Mouse (Mus musculus) midbrain, embryonic 13.5 days (tissue): Measurements from ENCODE around the gene Lsm4. TPM values are rescaled to one million over a fixed set of nuclear protein-coding genes. Genes with fewer than 3 reads are reported as not detected.

Experiments used
- ATAC-seq: fragments of 200-750 bp; cut with Nextera tagmentation; 2 replicates; pipeline ENCODE4 v1.8.0; 2017; ENCODE audit warnings: mild to moderate bottlenecking, moderate TSS enrichment, moderate library complexity
- H3K27ac ChIP-seq: fragments of 300-500 bp; sonication (generic); 2 replicates; pipeline ENCODE4 v1.5.1; 2015; ENCODE audit warnings: inconsistent platforms, mild to moderate bottlenecking, moderate library complexity
- H3K27me3 ChIP-seq: fragments of 300-500 bp; sonication (generic); 2 replicates; pipeline ENCODE4 v1.6.1; 2015; ENCODE audit warnings: mild to moderate bottlenecking, inconsistent platforms
- H3K36me3 ChIP-seq: fragments of 300-500 bp; sonication (generic); 2 replicates; pipeline ENCODE4 v1.6.1; 2015; ENCODE audit warnings: mild to moderate bottlenecking, inconsistent platforms
- H3K4me1 ChIP-seq: fragments of 300-500 bp; sonication (generic); replicated peaks from 2 replicates; pipeline ENCODE4 v1.6.1; 2015; ENCODE audit warnings: inconsistent platforms
- H3K4me2 ChIP-seq: fragments of 300-500 bp; sonication (generic); replicated peaks from 2 replicates; pipeline ENCODE4 v1.6.1; 2015; ENCODE audit warnings: moderate library complexity, mild to moderate bottlenecking, inconsistent platforms
- H3K4me3 ChIP-seq: fragments of 300-500 bp; sonication (generic); replicated peaks from 2 replicates; pipeline ENCODE4 v1.5.1; 2015; ENCODE audit warnings: mild to moderate bottlenecking, inconsistent platforms
- H3K9ac ChIP-seq: fragments of 300-500 bp; sonication (generic); replicated peaks from 2 replicates; pipeline ENCODE4 v1.6.1; 2015; ENCODE audit warnings: mild to moderate bottlenecking, inconsistent platforms
- H3K9me3 ChIP-seq: fragments of 300-500 bp; sonication (generic); 2 replicates; pipeline ENCODE4 v1.6.1; 2016; ENCODE audit warnings: mild to moderate bottlenecking, inconsistent platforms
- WGBS: fragments of 180-500 bp; shearing (Covaris S2); methylation state at CpG from one replicate; pipeline ENCODE4 v1.1.7; 2015; 5-methylcytosine and 5-hydroxymethylcytosine counted together
- polyA plus RNA-seq: library from polyadenylated mRNA; unstranded; fragments of >200 nt; fragmentation: Nextera tagmentation; extraction: Ambion mirVana; gene quantifications from 2 replicates; pipeline ENCODE4 v1.2.1, GENCODE M21; 2015

Lsm4 gene
- polyA plus RNA-seq, result 176 and 201 TPM in 2 replicates

DNA sequence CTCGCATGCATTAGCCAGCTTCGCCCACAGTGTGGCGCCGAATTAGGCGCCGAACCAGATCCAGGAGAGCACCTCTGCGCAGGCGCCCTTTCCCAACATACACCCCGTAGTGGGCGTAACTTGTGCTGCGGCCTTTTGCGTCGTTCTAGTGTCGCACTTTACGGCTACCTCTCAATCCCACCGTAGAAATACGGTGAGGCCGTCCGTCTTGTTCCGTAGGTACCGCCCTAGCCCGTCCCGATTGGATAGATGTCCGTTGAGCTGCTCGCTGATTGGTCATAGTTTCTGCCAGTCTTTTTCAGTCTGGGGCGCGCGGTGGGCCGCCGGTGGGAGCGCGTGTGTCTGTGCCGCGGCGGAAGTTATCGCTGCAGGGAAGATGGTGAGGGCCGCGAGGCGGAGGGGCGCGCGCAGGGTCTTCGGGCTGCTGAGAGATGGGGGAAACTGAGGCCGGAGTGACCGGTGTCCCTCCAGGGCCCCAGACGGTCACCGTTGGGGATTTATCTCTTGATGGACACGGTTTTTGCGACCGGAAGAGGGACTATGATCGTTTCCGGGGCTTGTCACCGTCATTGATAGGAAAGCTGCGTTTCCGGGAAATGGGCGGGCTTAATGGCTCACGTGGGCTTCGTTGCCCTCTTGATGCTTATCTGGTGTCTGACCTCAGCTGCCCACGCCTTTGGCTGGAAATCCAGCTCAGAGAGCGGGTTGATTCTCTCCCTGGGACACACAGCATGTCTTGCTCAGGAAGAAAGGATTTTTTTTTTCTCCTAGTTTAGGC lies at the start of gene Lsm4:
Gene Lsm4, plus strand, starts transcription at position 170 of the 778 bp plus-strand sequence.
- Histone ChIP-seq H3K9ac (peak within 1 kb of the TSS; percentile 76), H3K36me3 (peaks cover 11% of the 10 kb centered on the region), H3K27ac (peak within 1 kb of the TSS; percentile 93), H3K27me3 (no peaks in the 10 kb centered on the region), H3K4me1 (peaks cover 23% of the 10 kb centered on the region), H3K4me2 (peak within 1 kb of the TSS; percentile 66), H3K4me3 (peak within 1 kb of the TSS; percentile 56), H3K9me3 (no peaks in the 10 kb centered on the region)
- ATAC-seq, result peak; percentile 98
- under 1% methylated on average over 60 of the region's 60 CpGs for WGBS

DNA sequence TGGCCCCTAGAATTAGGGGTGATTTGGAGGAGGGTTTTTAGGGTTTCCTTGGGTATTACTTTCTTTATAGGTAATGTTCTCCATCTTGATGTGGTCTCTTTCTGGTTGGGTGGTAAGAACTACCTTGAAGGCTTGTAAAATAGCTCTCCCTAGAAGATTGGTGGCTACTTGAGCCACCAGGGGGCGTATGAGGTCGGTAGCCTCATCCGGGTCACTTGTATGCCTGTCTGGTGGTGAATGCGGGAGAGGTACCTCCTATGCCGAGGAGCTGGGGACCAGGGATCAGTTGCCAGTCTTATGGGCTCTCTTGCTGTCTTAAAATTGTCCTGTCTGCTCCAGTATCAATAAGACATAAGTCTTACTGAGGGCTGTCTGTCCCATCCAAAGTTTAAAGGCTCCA lies 47.9 kb upstream of the Lsm4 start:
- Histone ChIP-seq H3K4me3 (no peak overlapping the region), H3K27me3 (peaks cover 21% of the 10 kb centered on the region; the same call in 1 of the 2 replicates), H3K4me2 (no peak overlapping the region), H3K27ac (no peak overlapping the region), H3K36me3 (no peaks in the 10 kb centered on the region), H3K9ac (no peak overlapping the region), H3K4me1 (peaks cover 11% of the 10 kb centered on the region), H3K9me3 (no peaks in the 10 kb centered on the region)
- 32% methylated on average over 5 of the region's 5 CpGs for WGBS
- no peak for ATAC-seq

DNA sequence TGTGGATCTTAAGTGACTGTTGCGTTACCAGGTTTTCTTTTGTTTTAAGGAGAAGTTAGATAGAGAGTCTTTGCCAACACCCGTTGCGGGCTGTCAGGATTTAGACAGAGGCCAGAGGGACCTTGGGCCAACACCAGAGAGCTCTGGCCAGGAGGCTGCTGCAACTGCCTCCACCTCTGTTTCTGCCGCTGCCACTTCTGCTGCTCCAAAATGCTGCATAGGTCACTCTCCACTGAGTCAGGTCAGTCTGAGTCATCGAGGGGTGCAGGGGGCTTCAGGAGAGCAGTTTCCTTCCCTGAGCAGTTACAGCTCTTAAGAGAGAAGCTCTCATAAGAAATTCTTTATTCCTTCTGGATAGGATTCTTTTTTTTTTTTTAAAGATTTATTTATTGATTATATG lies 46.0 kb upstream of the Lsm4 start:
- 88% methylated on average over 5 of the region's 5 CpGs for WGBS
- no peak overlapping the region for H3K27ac ChIP-seq
- no peak overlapping the region for H3K4me3 ChIP-seq
- ATAC-seq, result no peak
- H3K27me3 ChIP-seq, result peaks cover 23% of the 10 kb centered on the region
- peaks cover 20% of the 10 kb centered on the region for H3K4me1 ChIP-seq
- H3K9ac ChIP-seq, result no peak overlapping the region
- no peak overlapping the region for H3K4me2 ChIP-seq
- no peaks in the 10 kb centered on the region for H3K9me3 ChIP-seq
- H3K36me3 ChIP-seq, result no peaks in the 10 kb centered on the region

DNA sequence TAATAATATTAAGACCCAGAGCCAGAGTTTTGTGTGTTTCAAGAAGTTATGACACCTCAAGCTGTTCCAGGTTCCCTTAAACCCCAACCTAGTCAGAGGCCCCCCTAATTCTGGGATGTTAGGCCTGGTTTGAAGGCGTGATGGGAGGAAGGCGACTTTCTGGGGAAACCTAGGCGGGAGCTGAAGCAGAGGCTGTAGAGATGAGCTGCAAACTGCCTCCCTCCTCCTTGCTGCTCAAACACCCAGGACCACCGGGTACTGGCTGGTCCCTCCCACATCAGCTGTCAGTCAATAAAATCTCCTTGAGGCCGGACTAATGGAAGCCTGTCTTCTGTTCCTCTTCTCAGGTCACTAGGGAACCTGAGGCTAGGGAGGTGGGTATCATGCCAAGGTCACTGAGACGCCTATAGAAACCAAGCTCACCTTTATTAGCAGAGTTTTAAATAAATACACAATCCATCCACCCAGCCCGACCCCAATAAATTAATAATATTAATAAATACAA lies 44.0 kb upstream of the Lsm4 start:
- WGBS, result 63% methylated on average over 7 of the region's 7 CpGs
- peaks cover 16% of the 10 kb centered on the region for H3K27me3 ChIP-seq
- H3K27ac ChIP-seq, result peak overlapping the region; percentile 64
- H3K9ac ChIP-seq, result peak overlapping the region; percentile 57
- H3K36me3 ChIP-seq, result no peaks in the 10 kb centered on the region
- ATAC-seq, result peak; percentile 34
- no peaks in the 10 kb centered on the region for H3K9me3 ChIP-seq
- H3K4me3 ChIP-seq, result peak overlapping the region; percentile 48
- H3K4me2 ChIP-seq, result peak overlapping the region; percentile 60
- H3K4me1 ChIP-seq, result peaks cover 20% of the 10 kb centered on the region

DNA sequence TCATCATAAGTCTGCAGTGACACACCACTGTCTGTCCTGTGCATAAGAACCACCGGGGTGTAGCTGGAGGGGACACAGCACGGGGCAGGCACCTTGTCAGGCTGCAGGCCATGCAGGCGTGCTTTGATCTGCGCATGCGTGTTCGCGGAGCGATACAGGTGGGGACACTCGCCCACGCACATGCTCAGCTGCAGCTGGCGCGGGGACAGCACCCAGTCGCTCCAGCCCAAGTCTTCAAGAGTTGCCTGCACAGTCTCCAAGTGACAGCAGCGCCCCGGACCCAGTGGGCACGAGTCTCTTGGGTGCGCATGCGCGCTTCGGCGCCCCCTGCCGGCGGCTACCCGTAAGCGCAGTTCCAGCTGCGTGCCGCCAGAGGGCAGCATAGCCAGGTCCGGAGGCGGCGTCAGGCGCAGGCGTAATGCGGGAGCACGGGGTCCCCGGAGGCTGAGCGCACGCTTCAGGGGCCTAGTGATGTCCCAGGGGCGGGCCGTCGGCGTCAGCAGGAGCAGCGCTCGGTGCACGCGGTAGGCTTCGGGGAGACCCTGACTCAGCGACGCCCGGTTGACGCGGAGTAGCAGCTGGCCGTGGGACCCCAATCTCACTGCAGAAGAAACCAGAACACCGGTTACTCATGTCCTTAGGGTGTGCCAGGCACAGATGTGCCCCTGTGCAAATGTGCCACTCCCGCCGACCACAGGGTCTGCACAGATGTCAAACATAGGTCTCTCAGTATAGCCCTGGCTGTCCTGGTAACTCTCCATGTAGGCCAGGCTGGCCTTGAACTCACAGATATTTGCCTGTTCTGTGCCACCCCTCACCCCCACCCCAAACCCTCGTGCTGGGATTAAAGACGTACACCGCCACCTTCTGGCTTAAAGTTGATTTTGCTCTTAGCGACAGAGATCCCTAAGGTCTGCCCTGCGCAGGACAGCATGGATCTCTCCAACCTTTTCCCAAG lies 43.2 kb upstream of the Lsm4 start:
- under 1% methylated on average over 60 of the region's 60 CpGs for WGBS
- peaks cover 20% of the 10 kb centered on the region for H3K4me1 ChIP-seq
- H3K9me3 ChIP-seq, result no peaks in the 10 kb centered on the region
- H3K27ac ChIP-seq, result peak overlapping the region; percentile 64
- H3K4me3 ChIP-seq, result peak overlapping the region; percentile 48
- peak overlapping the region; percentile 60 for H3K4me2 ChIP-seq
- peaks cover 16% of the 10 kb centered on the region for H3K27me3 ChIP-seq
- peak; percentile 94 for ATAC-seq
- H3K9ac ChIP-seq, result peak overlapping the region; percentile 57
- H3K36me3 ChIP-seq, result no peaks in the 10 kb centered on the region

DNA sequence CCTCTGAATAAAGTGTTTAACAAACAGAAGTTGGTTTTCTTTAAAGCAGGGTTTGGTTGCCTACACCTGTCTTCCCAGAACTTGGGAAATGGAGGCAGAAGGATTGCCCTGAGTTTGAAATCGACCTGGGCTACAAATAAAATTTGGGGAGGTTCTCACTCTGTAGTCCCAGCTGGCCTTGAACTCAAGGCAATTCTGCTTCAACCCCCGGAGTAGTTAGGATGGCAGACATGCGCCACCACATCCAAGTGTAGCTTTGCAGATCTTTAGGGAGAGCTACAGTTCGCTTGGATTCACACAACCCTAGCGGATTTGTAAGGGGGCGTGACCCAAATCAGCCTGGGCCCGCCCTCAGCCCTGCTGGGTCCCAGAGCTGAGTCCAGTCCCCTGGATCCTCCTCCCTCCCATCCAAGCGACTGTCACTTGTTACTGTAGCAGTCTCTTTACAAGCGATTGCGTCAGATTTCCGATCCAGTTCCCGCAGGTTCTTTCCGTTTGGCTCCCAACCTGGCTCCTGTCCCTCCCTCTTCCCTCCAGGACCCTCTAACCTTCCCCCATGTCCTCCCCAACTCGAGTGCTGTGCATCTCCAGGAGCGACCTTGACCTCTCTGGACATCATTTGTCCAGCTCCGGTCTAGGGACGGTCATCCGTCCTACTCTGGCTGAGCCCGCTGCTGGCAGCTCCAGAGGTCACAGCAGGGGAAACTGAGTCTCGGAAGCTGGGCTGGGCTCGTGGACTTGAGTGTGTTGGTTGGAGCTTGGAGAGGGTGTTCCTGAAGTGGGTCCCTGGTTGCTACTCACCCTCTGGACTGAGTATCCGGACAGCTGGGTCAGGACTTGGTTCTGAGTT lies 42.3 kb upstream of the Lsm4 start:
- no peak overlapping the region for H3K9ac ChIP-seq
- no peaks in the 10 kb centered on the region for H3K36me3 ChIP-seq
- no peak overlapping the region for H3K4me3 ChIP-seq
- H3K4me1 ChIP-seq, result peaks cover 20% of the 10 kb centered on the region
- peak; percentile 21; the same call in 1 of the 2 replicates for ATAC-seq
- WGBS, result 14% methylated on average over 22 of the region's 22 CpGs
- peak overlapping the region; percentile 60; the same call in 1 of the 2 replicates for H3K4me2 ChIP-seq
- no peak overlapping the region for H3K27ac ChIP-seq
- peaks cover 16% of the 10 kb centered on the region for H3K27me3 ChIP-seq
- no peaks in the 10 kb centered on the region for H3K9me3 ChIP-seq

DNA sequence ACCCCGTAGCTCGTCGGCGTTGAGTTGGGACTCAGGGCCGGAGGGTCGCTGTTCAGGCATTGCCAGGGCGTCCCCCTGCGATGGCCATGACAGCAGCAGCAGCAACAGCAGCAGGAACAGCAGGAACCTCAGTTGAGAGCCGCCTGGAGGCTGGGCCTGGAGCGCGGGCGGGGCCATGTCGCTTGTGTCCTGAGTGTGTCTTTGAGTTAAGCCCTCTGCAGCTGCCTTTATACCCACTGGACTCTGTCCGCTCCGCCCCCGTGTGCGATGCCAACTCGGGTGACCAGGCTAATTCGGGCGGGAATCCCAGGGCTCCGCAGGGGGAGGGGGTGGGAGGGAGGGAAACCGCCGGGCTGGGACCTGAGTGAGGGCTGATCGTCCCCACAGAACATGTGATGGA lies 41.6 kb upstream of the Lsm4 start:
- ATAC-seq, result no peak
- no peak overlapping the region for H3K4me3 ChIP-seq
- no peaks in the 10 kb centered on the region for H3K9me3 ChIP-seq
- H3K4me1 ChIP-seq, result peaks cover 21% of the 10 kb centered on the region
- H3K36me3 ChIP-seq, result no peaks in the 10 kb centered on the region
- H3K9ac ChIP-seq, result no peak overlapping the region
- WGBS, result 19% methylated on average over 24 of the region's 24 CpGs
- H3K4me2 ChIP-seq, result no peak overlapping the region
- no peak overlapping the region for H3K27ac ChIP-seq
- peaks cover 16% of the 10 kb centered on the region for H3K27me3 ChIP-seq

DNA sequence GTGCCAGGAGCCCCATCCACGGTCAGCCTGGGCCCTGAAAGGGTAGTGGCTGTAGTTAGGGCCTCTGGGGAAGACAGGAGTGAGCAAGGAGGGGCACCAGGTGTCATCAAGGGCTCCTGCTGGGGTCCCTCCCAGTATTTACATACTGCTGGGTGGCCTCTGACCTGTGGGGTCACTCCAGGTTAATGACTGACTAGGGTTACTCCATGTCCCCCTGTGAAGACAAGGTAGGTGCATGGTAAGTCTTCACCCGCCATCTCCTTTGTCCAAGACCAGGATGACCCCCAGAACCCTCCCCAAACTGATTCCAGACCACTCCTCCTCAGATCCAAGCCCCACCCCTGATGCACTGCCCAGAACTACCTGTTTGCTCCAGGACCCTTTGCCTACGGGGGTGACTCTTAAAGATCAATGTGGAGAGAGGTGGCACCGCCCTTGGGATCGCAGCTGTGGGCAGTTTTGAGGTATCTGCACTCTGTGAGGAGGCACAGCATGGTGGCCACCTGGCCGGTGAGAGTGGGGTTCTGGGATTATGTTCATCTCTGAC lies 40.6 kb upstream of the Lsm4 start, which contains the start of gene Gdf15:
Gene Gdf15, minus strand, starts transcription at position 111 of the 547 bp plus-strand sequence.
- WGBS, result 79% methylated on average over 6 of the region's 6 CpGs
- Histone ChIP-seq H3K4me1 (peaks cover 30% of the 10 kb centered on the region), H3K4me3 (no peak within 1 kb of the TSS), H3K27me3 (peaks cover 16% of the 10 kb centered on the region), H3K9me3 (no peaks in the 10 kb centered on the region), H3K4me2 (no peak within 1 kb of the TSS), H3K9ac (no peak within 1 kb of the TSS; the same call in 1 of the 2 replicates), H3K36me3 (no peaks in the 10 kb centered on the region), H3K27ac (no peak within 1 kb of the TSS)
- no peak for ATAC-seq

DNA sequence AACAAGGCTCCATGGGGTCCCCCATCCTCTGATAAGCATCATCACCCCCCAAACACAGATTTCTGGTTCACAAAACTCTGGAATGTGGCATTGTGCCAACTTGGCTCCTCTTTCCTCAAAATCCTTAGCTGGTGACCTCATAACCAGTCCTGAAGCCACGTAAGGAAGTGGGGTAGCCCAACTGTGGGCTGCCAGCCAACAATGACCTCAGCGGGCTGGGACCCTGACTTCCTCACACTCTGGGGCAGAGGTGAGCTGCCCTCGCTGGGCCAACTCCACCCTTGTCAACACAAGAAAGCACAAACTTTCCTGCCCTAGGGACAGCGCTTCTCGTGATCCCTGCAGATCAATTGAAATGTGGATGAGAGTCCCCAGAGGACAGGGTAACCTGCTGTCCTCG lies 39.0 kb upstream of the Lsm4 start:
- Histone ChIP-seq H3K9ac (no peak overlapping the region), H3K9me3 (no peaks in the 10 kb centered on the region), H3K4me3 (no peak overlapping the region), H3K27me3 (peaks cover 16% of the 10 kb centered on the region), H3K27ac (no peak overlapping the region), H3K36me3 (no peaks in the 10 kb centered on the region), H3K4me1 (peaks cover 28% of the 10 kb centered on the region), H3K4me2 (no peak overlapping the region)
- WGBS, result 69% methylated on average over 6 of the region's 6 CpGs
- no peak for ATAC-seq

DNA sequence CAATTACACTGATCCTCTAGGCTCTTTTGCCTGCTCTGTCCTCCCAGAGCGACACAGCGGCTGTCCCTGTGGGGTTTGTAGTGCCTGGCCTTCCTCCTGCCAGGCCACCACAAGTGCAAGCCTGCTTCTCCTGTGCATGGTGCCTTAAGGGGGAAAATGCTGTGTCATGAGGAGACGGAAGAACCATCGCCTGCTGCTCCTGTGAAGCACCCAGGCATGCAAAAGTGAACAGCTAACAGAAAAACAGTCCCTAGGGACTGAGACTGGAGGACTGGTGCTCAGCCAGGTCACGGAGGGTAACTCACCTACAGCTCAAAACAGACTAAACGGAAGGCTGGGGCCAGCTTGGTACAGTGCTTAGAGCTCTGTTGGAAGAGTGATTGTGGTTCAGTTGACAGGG lies 37.5 kb upstream of the Lsm4 start:
- ATAC-seq, result no peak
- WGBS, result 68% methylated on average over 6 of the region's 6 CpGs
- H3K27ac ChIP-seq, result no peak overlapping the region
- H3K9ac ChIP-seq, result no peak overlapping the region
- H3K9me3 ChIP-seq, result no peaks in the 10 kb centered on the region
- H3K4me2 ChIP-seq, result no peak overlapping the region
- peaks cover 16% of the 10 kb centered on the region for H3K4me1 ChIP-seq
- peaks cover 16% of the 10 kb centered on the region for H3K27me3 ChIP-seq
- H3K4me3 ChIP-seq, result no peak overlapping the region
- no peaks in the 10 kb centered on the region for H3K36me3 ChIP-seq

DNA sequence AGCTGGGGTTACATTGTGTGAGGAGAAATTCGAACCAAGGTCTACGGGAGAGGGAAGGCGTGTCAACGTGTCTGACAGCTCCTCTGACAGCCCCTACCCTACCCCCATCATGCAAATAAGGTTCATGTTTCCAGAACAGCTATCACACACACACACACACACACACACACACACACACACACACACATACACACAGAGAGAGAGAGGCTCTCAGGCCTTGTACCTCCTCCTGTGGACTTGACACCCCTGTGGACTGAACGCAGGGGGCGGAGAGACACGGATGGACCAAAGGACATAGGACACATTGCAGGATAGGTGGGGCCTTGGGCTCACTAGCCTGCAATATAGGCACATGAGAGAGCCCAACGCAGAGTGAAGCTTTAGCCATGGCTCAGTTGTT lies 36.2 kb upstream of the Lsm4 start:
- H3K4me3 ChIP-seq, result no peak overlapping the region
- H3K9me3 ChIP-seq, result no peaks in the 10 kb centered on the region
- H3K36me3 ChIP-seq, result no peaks in the 10 kb centered on the region
- WGBS, result 54% methylated on average over 8 of the region's 8 CpGs
- ATAC-seq, result no peak
- H3K4me1 ChIP-seq, result peaks cover 11% of the 10 kb centered on the region
- no peak overlapping the region for H3K27ac ChIP-seq
- H3K9ac ChIP-seq, result no peak overlapping the region; the same call in 1 of the 2 replicates
- H3K4me2 ChIP-seq, result no peak overlapping the region
- H3K27me3 ChIP-seq, result peaks cover 4% of the 10 kb centered on the region
